30 mouse cellular contexts compared by ENCODE assay signal in genomic region chr7:45992470-45992869, GRCm38 (mm10). TPM values are rescaled to one million over a fixed set of nuclear protein-coding genes. Genes with fewer than 3 reads are reported as not detected.
A peak's percentile ranks its signal among the peaks of the same experiment; 100 is the strongest.
DNase-seq lines count a peak whose midpoint lies in the region; ATAC-seq lines count a peak whose summit lies in the region.
"Had no signal": no experiment of that assay in that cellular context is flagged by ENCODE, and none has a peak within 500 bp of the region (broad histone marks: within the 10 kb centered on the region; RNA-seq: fewer than 3 reads in every experiment).

No protein-coding gene starts in this region.

- no peak overlapping the region for H3K4me3 ChIP-seq in liver, embryonic 16.5 days (ENCODE audit: low read depth, low read length)
- H3K4me3 ChIP-seq in intestine, embryonic 15.5 days (replicated peaks), result no peak overlapping the region
- H3K4me3 ChIP-seq: embryonic facial prominence, embryonic 12.5 days; embryonic facial prominence, embryonic 15.5 days; gastrocnemius, adult 2 months; heart, adult 2 months; heart, embryonic 10.5 days; heart, embryonic 13.5 days had no signal

- no peak for DNase-seq in liver
- peak; percentile 35 for DNase-seq in 416B (ENCODE audit: low read depth)
- peak; percentile 9 for DNase-seq in adipocyte (ENCODE audit: low spot score)
- DNase-seq in neural tube, embryonic 10.5 days (ENCODE audit: extremely low spot score, low spot score), result no peak
- DNase-seq in adrenal gland, adult (ENCODE audit: inconsistent age in 2 of 2, low spot score in 1 of 2), result no peak
- DNase-seq: adrenal gland, adult 2 months; adrenal gland, postnatal 25 days; cerebellum, adult 11 months; cerebellum, adult 2 months; cerebellum, adult 9-11 months; cerebellum, postnatal 25 days; forebrain, postnatal 0 days; gastrocnemius, adult 2 months; gastrocnemius, postnatal 14 days; heart, adult 2 months; heart, postnatal 14 days; heart, postnatal 4 days had no signal

- H3K9ac ChIP-seq in liver, embryonic 16.5 days (ENCODE audit: low read depth, low read length), result no peak overlapping the region
- H3K9ac ChIP-seq in intestine, embryonic 15.5 days, result no peak overlapping the region
- H3K9ac ChIP-seq: embryonic facial prominence, embryonic 12.5 days; embryonic facial prominence, embryonic 15.5 days; forebrain, postnatal 0 days; heart, embryonic 13.5 days; hindbrain, embryonic 14.5 days had no signal

- H3K27ac ChIP-seq in liver, embryonic 16.5 days (ENCODE audit: low read length), result no peak overlapping the region
- H3K27ac ChIP-seq in intestine, embryonic 15.5 days, result no peak overlapping the region
- H3K27ac ChIP-seq: embryonic facial prominence, embryonic 12.5 days; embryonic facial prominence, embryonic 15.5 days; gastrocnemius, adult 2 months; heart, adult 2 months; heart, embryonic 10.5 days; heart, embryonic 13.5 days; hindbrain, embryonic 14.5 days had no signal

- no peaks in the 10 kb centered on the region for H3K27me3 ChIP-seq in liver, embryonic 16.5 days (ENCODE audit: control insufficient read depth, insufficient read depth, low read depth, low read length)
- H3K27me3 ChIP-seq in intestine, embryonic 15.5 days (replicated peaks), result no peaks in the 10 kb centered on the region
- H3K27me3 ChIP-seq: embryonic facial prominence, embryonic 12.5 days; embryonic facial prominence, embryonic 15.5 days had no signal

- no peaks in the 10 kb centered on the region for H3K4me1 ChIP-seq in liver, embryonic 16.5 days (ENCODE audit: control insufficient read depth, low read depth, low read length)
- H3K4me1 ChIP-seq in intestine, embryonic 15.5 days (replicated peaks), result no peaks in the 10 kb centered on the region
- H3K4me1 ChIP-seq: embryonic facial prominence, embryonic 12.5 days; embryonic facial prominence, embryonic 15.5 days; heart, embryonic 10.5 days; heart, embryonic 13.5 days had no signal

- no peaks in the 10 kb centered on the region for H3K36me3 ChIP-seq in liver, embryonic 16.5 days (ENCODE audit: control insufficient read depth, insufficient read depth)
- H3K36me3 ChIP-seq in intestine, embryonic 15.5 days, result no peaks in the 10 kb centered on the region
- H3K36me3 ChIP-seq: embryonic facial prominence, embryonic 12.5 days; embryonic facial prominence, embryonic 15.5 days; heart, embryonic 10.5 days; heart, embryonic 13.5 days had no signal

- H3K9me3 ChIP-seq in liver, embryonic 16.5 days (replicated peaks; ENCODE audit: control insufficient read depth, low read length), result no peaks in the 10 kb centered on the region
- H3K9me3 ChIP-seq in intestine, embryonic 15.5 days, result no peaks in the 10 kb centered on the region
- H3K9me3 ChIP-seq: embryonic facial prominence, embryonic 12.5 days; embryonic facial prominence, embryonic 15.5 days; heart, embryonic 10.5 days; heart, embryonic 13.5 days had no signal

- 45% methylated on average over 8 of the region's 8 CpGs for WGBS in liver, embryonic 16.5 days (ENCODE audit: insufficient replicate concordance)
- WGBS in intestine, embryonic 15.5 days, result 80% methylated on average over 8 of the region's 8 CpGs

- ATAC-seq in liver, embryonic 16.5 days (ENCODE audit: low read depth), result peak; percentile 81
- ATAC-seq in megakaryocyte, adult 5-6 weeks (ENCODE audit: poor library complexity, severe bottlenecking), result peak; percentile 70
- ATAC-seq in intestine, embryonic 15.5 days, result no peak
- ATAC-seq: activated CD4-positive, CD25-positive, alpha-beta regulatory T cell, adult 4 months; CD4-positive, CD25-positive, alpha-beta regulatory T cell, adult 4 months; forebrain, embryonic 14.5 days; forebrain, postnatal 0 days had no signal

- H3K4me2 ChIP-seq in liver, embryonic 16.5 days (ENCODE audit: low read depth, low read length), result no peak overlapping the region
- H3K4me2 ChIP-seq in intestine, embryonic 15.5 days (replicated peaks), result no peak overlapping the region
- H3K4me2 ChIP-seq: embryonic facial prominence, embryonic 12.5 days; embryonic facial prominence, embryonic 15.5 days; heart, embryonic 13.5 days; hindbrain, embryonic 14.5 days had no signal

RNA-seq across cellular contexts. Expression of gene Abcc6, which starts 37.6 kb away (rescaled TPM):
- 16.9 and 19.2 TPM in 2 replicates for polyA plus RNA-seq in liver, embryonic 16.5 days (2015; fragmentation: Nextera tagmentation; extraction: Ambion mirVana)
- not detected in 2 replicates for total RNA-seq in megakaryocyte, adult 5-6 weeks (2015)
- not detected in 2 replicates for total RNA-seq in megakaryocyte, adult 5-6 weeks (2017)
- 3.2 and 3.3 TPM in 2 replicates for polyA plus RNA-seq in intestine, embryonic 15.5 days (2015; fragmentation: Nextera tagmentation; extraction: Ambion mirVana)
- total RNA-seq: common myeloid progenitor, adult 5-6 weeks; heart, adult 2 months; heart, postnatal 4 days had no signal
- polyA plus RNA-seq: activated CD4-positive, CD25-positive, alpha-beta regulatory T cell, adult 4 months; C2C12; CD4-positive, CD25-positive, alpha-beta regulatory T cell, adult 4 months had no signal

RNA-seq across cellular contexts. Expression of gene Nomo1, which starts 41.0 kb away (rescaled TPM):
- polyA plus RNA-seq in liver, embryonic 16.5 days (2015; fragmentation: Nextera tagmentation; extraction: Ambion mirVana), result 22.0 and 23.4 TPM in 2 replicates
- total RNA-seq in megakaryocyte, adult 5-6 weeks (2015), result 11.9 and 12.5 TPM in 2 replicates
- total RNA-seq in megakaryocyte, adult 5-6 weeks (2017), result 15.4 and 16.9 TPM in 2 replicates
- 80.4 and 84.7 TPM in 2 replicates for polyA plus RNA-seq in intestine, embryonic 15.5 days (2015; fragmentation: Nextera tagmentation; extraction: Ambion mirVana)

Comparison
In these comparisons a context has a peak if more than half of its experiments do, and no peak if none do; other contexts are left out.
1. DNase-seq: peak in 416B (single experiment) and adipocyte (single experiment); none in liver (single experiment), neural tube, embryonic 10.5 days (single experiment) and adrenal gland, adult (0 of 2).